Mouse (Mus musculus): ENCODE results near the gene Adgrg3.

DNA sequence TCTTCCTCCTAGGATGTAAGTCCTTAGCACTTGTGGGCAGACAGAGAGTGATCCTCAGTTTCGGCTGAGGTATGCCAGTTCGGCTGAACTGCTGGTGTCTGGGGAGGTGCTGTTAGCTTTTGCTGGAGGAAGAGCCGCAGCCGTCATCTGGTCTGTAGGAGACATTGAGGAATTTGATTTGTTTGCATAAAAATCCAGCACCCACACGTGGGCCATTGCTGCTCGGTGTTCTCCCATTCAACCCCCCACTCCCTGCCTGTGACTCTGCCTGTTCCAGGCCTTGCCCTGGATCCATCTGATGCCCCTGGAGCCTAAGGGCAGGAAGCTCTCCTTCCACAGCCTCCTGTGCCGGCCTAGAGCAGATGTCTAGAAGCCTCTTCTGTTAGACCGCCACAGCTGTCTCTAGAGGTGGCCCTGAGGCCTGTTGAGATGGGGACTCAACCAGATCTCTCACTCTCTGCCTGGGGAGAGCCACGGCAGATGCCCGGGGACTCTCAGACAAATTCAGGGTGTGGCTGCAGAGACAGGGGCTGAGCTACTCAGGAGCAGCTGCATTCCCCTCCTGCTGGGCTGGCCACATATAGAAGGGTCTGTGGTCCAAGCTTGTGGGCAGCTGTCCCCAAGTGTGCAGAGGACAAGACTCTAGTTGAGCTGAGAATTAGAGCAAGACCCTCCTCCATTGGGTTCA lies 67.4 kb downstream of the Adgrg3 start:
- TF ChIP-seq CTCF (IDR thresholded peaks at IDR 0.05; ENCODE audit: control insufficient read depth, insufficient read depth, insufficient read length) (no peak), MAX (IDR thresholded peaks at IDR 0.05) (no peak), FOSL1 (IDR thresholded peaks at IDR 0.05; ENCODE audit: insufficient read depth, low read length, poor library complexity, severe bottlenecking) (no peak), MYOD1 (IDR thresholded peaks at IDR 0.05; ENCODE audit: control insufficient read depth, insufficient read length, low read depth) (no peak)
